In genomic region chr13:119965302-119965952, GRCm38 (mm10) we compare ENCODE assay signal across 10 mouse cellular contexts. TPM values are rescaled to one million over a fixed set of nuclear protein-coding genes. Genes with fewer than 3 reads are reported as not detected.
DNase-seq lines count a peak whose midpoint lies in the region; ATAC-seq and TF ChIP-seq lines count a peak whose summit lies in the region.
"Not testable (repeated sequence)": the region's sequence is repeated elsewhere in the genome, so short reads cannot be mapped to it uniquely, and the experiment has no call there.
"Had no signal": no experiment of that assay in that cellular context is flagged by ENCODE, and none has a peak within 500 bp of the region (broad histone marks: within the 10 kb centered on the region; RNA-seq: fewer than 3 reads in every experiment).

No protein-coding gene starts in this region.

- WGBS in embryonic facial prominence, embryonic 12.5 days = 1% methylated on average over 18 of the region's 34 CpGs
- WGBS in hindbrain, embryonic 14.5 days = 2% methylated on average over 11 of the region's 34 CpGs
- 2% methylated on average over 14 of the region's 34 CpGs for WGBS in kidney, postnatal 0 days
- 0% methylated on average over 15 of the region's 34 CpGs for WGBS in liver, embryonic 16.5 days (ENCODE audit: insufficient replicate concordance)
- under 1% methylated on average over 14 of the region's 34 CpGs for WGBS in midbrain, embryonic 14.5 days
- WGBS in stomach, embryonic 15.5 days = under 1% methylated on average over 18 of the region's 34 CpGs

- not testable (repeated sequence) for H3K27ac ChIP-seq in embryonic facial prominence, embryonic 12.5 days; hindbrain, embryonic 14.5 days; kidney, postnatal 0 days; liver, embryonic 16.5 days (ENCODE audit: low read length); midbrain, embryonic 14.5 days (replicated peaks; ENCODE audit: low read depth, low read length); stomach, embryonic 15.5 days

- H3K9ac ChIP-seq in embryonic facial prominence, embryonic 12.5 days; hindbrain, embryonic 14.5 days; kidney, postnatal 0 days (ENCODE audit: low read depth, low read length); liver, embryonic 16.5 days (ENCODE audit: low read depth, low read length); midbrain, embryonic 14.5 days (replicated peaks; ENCODE audit: low read length); stomach, embryonic 15.5 days: not testable (repeated sequence)

- not testable (repeated sequence) for H3K36me3 ChIP-seq in embryonic facial prominence, embryonic 12.5 days; hindbrain, embryonic 14.5 days (replicated peaks; ENCODE audit: control insufficient read depth, insufficient read depth); kidney, postnatal 0 days (ENCODE audit: insufficient read depth, low read length); liver, embryonic 16.5 days (ENCODE audit: control insufficient read depth, insufficient read depth); midbrain, embryonic 14.5 days (ENCODE audit: control insufficient read depth, insufficient read depth, low read length); stomach, embryonic 15.5 days

- peak; percentile 81 for ATAC-seq in Patski
- not testable (repeated sequence) for ATAC-seq in embryonic facial prominence, embryonic 12.5 days (ENCODE audit: insufficient number of reproducible peaks, insufficient read depth, low FRiP score, low TSS enrichment); kidney, postnatal 0 days (replicated peaks; ENCODE audit: low FRiP score, low read depth); liver, embryonic 16.5 days (ENCODE audit: low read depth)
- peak; percentile 43; the same call in 1 of the 2 replicates for ATAC-seq in hindbrain, embryonic 14.5 days (ENCODE audit: low FRiP score)
- peak; percentile 56 for ATAC-seq in midbrain, embryonic 14.5 days (ENCODE audit: low FRiP score, low TSS enrichment)
- ATAC-seq in stomach, embryonic 15.5 days (ENCODE audit: insufficient read depth, low FRiP score, low read depth) = peak; percentile 66; the same call in 1 of the 2 replicates

- H3K9me3 ChIP-seq in embryonic facial prominence, embryonic 12.5 days; hindbrain, embryonic 14.5 days (ENCODE audit: control insufficient read depth, low read length); kidney, postnatal 0 days (replicated peaks; ENCODE audit: low read length); liver, embryonic 16.5 days (replicated peaks; ENCODE audit: control insufficient read depth, low read length); midbrain, embryonic 14.5 days (ENCODE audit: control insufficient read depth, low read length); stomach, embryonic 15.5 days: not testable (repeated sequence)

- POLR2A ChIA-PET in Patski (lab: Charles Lee) = not testable (repeated sequence)

- CTCF ChIA-PET in Patski (lab: Charles Lee) = not testable (repeated sequence)

- not testable (repeated sequence) for H3K4me3 ChIP-seq in embryonic facial prominence, embryonic 12.5 days; hindbrain, embryonic 14.5 days (replicated peaks; ENCODE audit: low read length); kidney, postnatal 0 days (replicated peaks; ENCODE audit: low read depth, low read length); midbrain, embryonic 14.5 days (replicated peaks; ENCODE audit: low read depth, low read length)
- H3K4me3 ChIP-seq in liver, embryonic 16.5 days (ENCODE audit: low read depth, low read length) = peak overlapping the region; percentile 24; the same call in 1 of the 2 replicates
- peak overlapping the region; percentile 25; the same call in 1 of the 2 replicates for H3K4me3 ChIP-seq in stomach, embryonic 15.5 days (replicated peaks)

- not testable (repeated sequence) for H3K27me3 ChIP-seq in Patski; embryonic facial prominence, embryonic 12.5 days; hindbrain, embryonic 14.5 days (ENCODE audit: control insufficient read depth, insufficient read depth, low read length); kidney, postnatal 0 days (ENCODE audit: insufficient read depth, low read length); liver, embryonic 16.5 days (ENCODE audit: control insufficient read depth, insufficient read depth, low read depth, low read length); midbrain, embryonic 14.5 days (ENCODE audit: control insufficient read depth, insufficient read depth, low read length); stomach, embryonic 15.5 days (replicated peaks)

- in situ Hi-C loops in Patski (cut with MboI; ENCODE audit: low pct_unique_long_range_greater_than_20kb) = not testable (repeated sequence)

- not testable (repeated sequence) for DNase-seq in Patski (ENCODE audit: low read depth, low spot score); hindbrain, embryonic 14.5 days (ENCODE audit: low spot score); kidney, postnatal 0 days (ENCODE audit: low spot score)
- DNase-seq in heart, adult 11 months = peak; percentile 48
- DNase-seq in midbrain, embryonic 14.5 days = peak; percentile 0

- TF ChIP-seq CTCF in Patski (IDR thresholded peaks at IDR 0.05); kidney, postnatal 0 days (IDR thresholded peaks at IDR 0.05; ENCODE audit: low read depth): not testable (repeated sequence)

- H3K4me1 ChIP-seq in embryonic facial prominence, embryonic 12.5 days; hindbrain, embryonic 14.5 days (replicated peaks; ENCODE audit: control insufficient read depth, insufficient read depth, low read length); kidney, postnatal 0 days (replicated peaks; ENCODE audit: insufficient read depth, low read length); liver, embryonic 16.5 days (ENCODE audit: control insufficient read depth, low read depth, low read length); midbrain, embryonic 14.5 days (ENCODE audit: control insufficient read depth, insufficient read depth, low read length); stomach, embryonic 15.5 days: not testable (repeated sequence)

- 0 out of 2 replicates have a peak overlapping the region, but pooled peaks have one; percentile 21 for H3K4me2 ChIP-seq in embryonic facial prominence, embryonic 12.5 days (replicated peaks)
- H3K4me2 ChIP-seq in hindbrain, embryonic 14.5 days (replicated peaks); liver, embryonic 16.5 days (ENCODE audit: low read depth, low read length); midbrain, embryonic 14.5 days (ENCODE audit: low read length): not testable (repeated sequence)
- H3K4me2 ChIP-seq in kidney, postnatal 0 days (ENCODE audit: low read length) = peak overlapping the region; percentile 40; the same call in 1 of the 2 replicates
- peak overlapping the region; percentile 44 for H3K4me2 ChIP-seq in stomach, embryonic 15.5 days

RNA-seq across cellular contexts. Expression of gene B020031M17Rik, which starts 14.8 kb away (rescaled TPM):
- polyA plus RNA-seq in Patski (2021) = 0.62 TPM
- not detected in 2 replicates for polyA plus RNA-seq in embryonic facial prominence, embryonic 12.5 days (2016; fragmentation: Nextera tagmentation; extraction: Ambion mirVana)
- polyA plus RNA-seq in hindbrain, embryonic 14.5 days (2014; fragmentation: Nextera tagmentation; extraction: Ambion mirVana) = not detected in 2 replicates
- not detected in 2 replicates for polyA plus RNA-seq in kidney, postnatal 0 days (2015; fragmentation: Nextera tagmentation; extraction: Ambion mirVana)
- polyA plus RNA-seq in liver, embryonic 16.5 days (2015; fragmentation: Nextera tagmentation; extraction: Ambion mirVana) = not detected in 2 replicates
- not detected in 2 replicates for polyA plus RNA-seq in midbrain, embryonic 14.5 days (2014; fragmentation: Nextera tagmentation; extraction: Ambion mirVana)
- polyA plus RNA-seq in stomach, embryonic 15.5 days (2015; fragmentation: Nextera tagmentation; extraction: Ambion mirVana) = not detected in 2 replicates
- polyA plus RNA-seq: frontal cortex, adult 2 months; limb, embryonic 10.5 days had no signal

RNA-seq across cellular contexts. Expression of gene Gm21761, which starts 36.4 kb away (rescaled TPM):
- polyA plus RNA-seq in Patski (2021) = 0.24 TPM
- polyA plus RNA-seq in embryonic facial prominence, embryonic 12.5 days (2016; fragmentation: Nextera tagmentation; extraction: Ambion mirVana) = not detected in 2 replicates
- polyA plus RNA-seq in hindbrain, embryonic 14.5 days (2014; fragmentation: Nextera tagmentation; extraction: Ambion mirVana) = not detected in 2 replicates
- polyA plus RNA-seq in kidney, postnatal 0 days (2015; fragmentation: Nextera tagmentation; extraction: Ambion mirVana) = not detected in 2 replicates
- polyA plus RNA-seq in liver, embryonic 16.5 days (2015; fragmentation: Nextera tagmentation; extraction: Ambion mirVana) = not detected in 2 replicates
- not detected in 2 replicates for polyA plus RNA-seq in midbrain, embryonic 14.5 days (2014; fragmentation: Nextera tagmentation; extraction: Ambion mirVana)
- not detected in 2 replicates for polyA plus RNA-seq in stomach, embryonic 15.5 days (2015; fragmentation: Nextera tagmentation; extraction: Ambion mirVana)
- polyA plus RNA-seq: frontal cortex, adult 2 months; limb, embryonic 10.5 days had no signal
